Mouse (Mus musculus) cerebellum, adult 11 months (tissue): ENCODE measurements around the gene Gab1.

Source experiments
- DNase-seq: peaks from one replicate; pipeline ENCODE4 v3.0.0; 2022

Gab1 gene

GRCm38 (mm10) chr8:80739155-80739924 lies 141.0 kb downstream of the Gab1 start, which contains the start of gene Smarca5:
Smarca5 (minus strand) TSS chr8:80739497.
- DNase-seq, result peak; percentile 95

GRCm38 (mm10) chr8:80738388-80739154 lies 141.7 kb downstream of the Gab1 start:
- DNase-seq, result peak; percentile 44

- no peak for DNase-seq
Measured at GRCm38 (mm10) chr8:80738046-80738387, 142.3 kb downstream of the Gab1 start.

- DNase-seq, result no peak
Measured at GRCm38 (mm10) chr8:80732326-80732725, 148.0 kb downstream of the Gab1 start.

- no peak for DNase-seq
Measured at GRCm38 (mm10) chr8:80714461-80714860, 165.9 kb downstream of the Gab1 start.
